Mouse (Mus musculus) neural tube, embryonic 14.5 days (tissue): ENCODE data around the gene Plcb4. TPM values are rescaled to one million over a fixed set of nuclear protein-coding genes. Genes with fewer than 3 reads are reported as not detected.

Experiments
- ATAC-seq: fragments of 200-750 bp; cut with Nextera tagmentation; 2 replicates; pipeline ENCODE4 v1.8.0; 2017; ENCODE audit warnings: low read depth, mild to moderate bottlenecking, moderate TSS enrichment, moderate library complexity
- H3K27ac ChIP-seq: fragments of 300-500 bp; sonication (generic); 2 replicates; pipeline ENCODE4 v1.5.1; 2014; ENCODE audit warnings: low read depth, mild to moderate bottlenecking, control low read depth, low read length, moderate library complexity, mixed read lengths
- H3K27me3 ChIP-seq: fragments of 300-500 bp; sonication (generic); 2 replicates; pipeline ENCODE4 v1.6.1; 2014; ENCODE audit warnings: low read length; ENCODE audit not compliant: control insufficient read depth, insufficient read depth
- H3K36me3 ChIP-seq: fragments of 300-500 bp; sonication (generic); 2 replicates; pipeline ENCODE4 v1.6.1; 2014; ENCODE audit warnings: low read length, mixed read lengths; ENCODE audit not compliant: control insufficient read depth, insufficient read depth
- H3K4me1 ChIP-seq: fragments of 300-500 bp; sonication (generic); 2 replicates; pipeline ENCODE4 v1.6.1; 2014; ENCODE audit warnings: low read length; ENCODE audit not compliant: control insufficient read depth, insufficient read depth
- H3K4me2 ChIP-seq: fragments of 300-500 bp; sonication (generic); 2 replicates; pipeline ENCODE4 v1.6.1; 2014; ENCODE audit warnings: mild to moderate bottlenecking, low read depth, low read length, control low read depth
- H3K4me3 ChIP-seq: fragments of 300-500 bp; sonication (generic); 2 replicates; pipeline ENCODE4 v1.5.1; 2014; ENCODE audit warnings: low read depth, low read length, control low read depth, mixed read lengths
- H3K9ac ChIP-seq: fragments of 300-500 bp; sonication (generic); replicated peaks from 2 replicates; pipeline ENCODE4 v1.6.1; 2014; ENCODE audit warnings: low read depth, mild to moderate bottlenecking, control low read depth, low read length, mixed read lengths
- H3K9me3 ChIP-seq: fragments of 300-500 bp; sonication (generic); 2 replicates; pipeline ENCODE4 v1.6.1; 2016; ENCODE audit warnings: low read length; ENCODE audit not compliant: control insufficient read depth
- WGBS: fragments of 180-500 bp; shearing (Covaris S2); extraction: QIAGEN DNeasy Blood & Tissue Kit; methylation state at CpG from one replicate; pipeline ENCODE4 v1.1.7; 2014; 5-methylcytosine and 5-hydroxymethylcytosine counted together
- polyA plus RNA-seq: library from polyadenylated mRNA; unstranded; fragments of >200 nt; fragmentation: Nextera tagmentation; extraction: Ambion mirVana; gene quantifications from 2 replicates; pipeline ENCODE4 v1.2.1, GENCODE M21; 2014

Plcb4 gene
- polyA plus RNA-seq, 1 experiment from 2014 or later, result 51.0 TPM

GRCm38 (mm10) chr2:136050793-136051615 lies 392.2 kb downstream of the Plcb4 start:
- H3K9ac ChIP-seq, result peak overlapping the region; percentile 68
- ATAC-seq, result peak; percentile 89

DNA sequence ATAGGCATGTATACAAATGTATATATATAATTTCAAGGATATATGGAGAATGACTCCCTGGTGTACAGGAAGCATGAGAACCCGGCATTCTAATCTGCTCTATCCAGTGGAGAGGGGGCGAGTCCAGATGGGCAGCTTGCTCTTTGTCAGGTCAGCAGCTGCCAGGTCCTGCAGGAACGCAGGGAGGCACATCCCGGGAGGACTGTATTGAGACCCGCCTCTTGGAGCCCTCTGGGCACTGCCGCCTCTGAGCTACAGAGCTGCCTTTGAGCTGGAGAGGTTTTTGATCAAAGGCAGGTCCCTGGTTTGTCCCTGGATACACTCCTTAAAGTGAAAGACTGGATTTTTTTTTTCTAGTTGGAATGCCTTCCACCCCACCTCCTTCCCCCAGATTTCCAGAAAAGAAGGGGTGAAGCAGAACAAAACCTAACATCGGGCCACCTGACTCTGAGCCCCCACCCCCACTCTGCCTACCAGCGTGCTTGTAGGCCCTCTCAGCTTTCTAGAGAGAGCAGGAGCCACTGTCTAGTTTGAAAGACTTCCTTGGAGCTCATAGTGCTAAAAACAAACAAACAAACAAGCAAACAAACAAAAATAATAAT lies 393.0 kb downstream of the Plcb4 start, which contains the start of gene Lamp5:
Gene Lamp5, plus strand, starts transcription at position 552 of the 602 bp plus-strand sequence.
- peak; percentile 59 for ATAC-seq
- H3K4me2 ChIP-seq, result peak within 1 kb of the TSS; percentile 57
- peaks cover 3% of the 10 kb centered on the region; the same call in 1 of the 2 replicates for H3K4me1 ChIP-seq
- H3K9me3 ChIP-seq, result no peaks in the 10 kb centered on the region
- peak within 1 kb of the TSS; percentile 68 for H3K9ac ChIP-seq
- H3K27ac ChIP-seq, result peak within 1 kb of the TSS; percentile 91
- WGBS, result 3% methylated on average over 8 of the region's 8 CpGs
- peak within 1 kb of the TSS; percentile 31 for H3K4me3 ChIP-seq
- H3K36me3 ChIP-seq, result no peaks in the 10 kb centered on the region
- H3K27me3 ChIP-seq, result no peaks in the 10 kb centered on the region

More at GRCm38 (mm10) chr2:136050793-136051615, 392.2 kb downstream of the Plcb4 start:
- Histone ChIP-seq H3K36me3 (no peaks in the 10 kb centered on the region), H3K4me1 (peaks cover 3% of the 10 kb centered on the region; the same call in 1 of the 2 replicates), H3K27ac (peak overlapping the region; percentile 91), H3K4me2 (peak overlapping the region; percentile 57), H3K9me3 (no peaks in the 10 kb centered on the region), H3K4me3 (peak overlapping the region; percentile 31), H3K27me3 (no peaks in the 10 kb centered on the region)
- 11% methylated on average over 27 of the region's 27 CpGs for WGBS

- Histone ChIP-seq H3K4me3 (peak overlapping the region; percentile 50), H3K4me1 (peaks cover 9% of the 10 kb centered on the region; the same call in 1 of the 2 replicates), H3K27ac (peak overlapping the region; percentile 98), H3K36me3 (no peaks in the 10 kb centered on the region), H3K4me2 (peak overlapping the region; percentile 52), H3K9ac (peak overlapping the region; percentile 87), H3K9me3 (no peaks in the 10 kb centered on the region), H3K27me3 (peaks cover 6% of the 10 kb centered on the region; the same call in 1 of the 2 replicates)
- ATAC-seq, result peak; percentile 57
- WGBS, result 4% methylated on average over 19 of the region's 19 CpGs
Observed at GRCm38 (mm10) chr2:136057861-136058331, 399.1 kb downstream of the Plcb4 start.

- Histone ChIP-seq H3K4me1 (peaks cover 9% of the 10 kb centered on the region; the same call in 1 of the 2 replicates), H3K9ac (peak overlapping the region; percentile 87), H3K4me3 (peak overlapping the region; percentile 50), H3K27me3 (peaks cover 6% of the 10 kb centered on the region; the same call in 1 of the 2 replicates), H3K36me3 (no peaks in the 10 kb centered on the region), H3K9me3 (no peaks in the 10 kb centered on the region), H3K27ac (peak overlapping the region; percentile 98), H3K4me2 (peak overlapping the region; percentile 52)
- WGBS, result 3% methylated on average over 7 of the region's 7 CpGs
- peak; percentile 33 for ATAC-seq
Observed at GRCm38 (mm10) chr2:136058398-136058797, 399.6 kb downstream of the Plcb4 start.

GRCm38 (mm10) chr2:136059029-136059669 lies 400.3 kb downstream of the Plcb4 start:
- H3K27ac ChIP-seq, result peak overlapping the region; percentile 98
- peaks cover 9% of the 10 kb centered on the region; the same call in 1 of the 2 replicates for H3K4me1 ChIP-seq
- peak overlapping the region; percentile 52 for H3K4me2 ChIP-seq
- WGBS, result under 1% methylated on average over 37 of the region's 37 CpGs
- peak overlapping the region; percentile 50 for H3K4me3 ChIP-seq
- H3K9ac ChIP-seq, result peak overlapping the region; percentile 87
- peak; percentile 32; the same call in 1 of the 2 replicates for ATAC-seq
- no peaks in the 10 kb centered on the region for H3K36me3 ChIP-seq
- H3K9me3 ChIP-seq, result no peaks in the 10 kb centered on the region
- peaks cover 6% of the 10 kb centered on the region; the same call in 1 of the 2 replicates for H3K27me3 ChIP-seq
